Mouse (Mus musculus) layer of hippocampus, postnatal 14 days (tissue): ENCODE data around the gene Pard3. TPM values are rescaled to one million over a fixed set of nuclear protein-coding genes. Genes with fewer than 3 reads are reported as not detected.

ENCODE experiments used
- DNase-seq, 2 experiments: peaks; one replicate each; pipeline ENCODE4 v3.0.0; 2021 to 2022; ENCODE audit warnings: low spot score in 2 of 2, mixed read lengths in 1 of 2
- total RNA-seq, 2 experiments: library from RNA; stranded (reverse); gene quantifications; 2 replicates each; pipeline ENCODE4 v1.2.3; 2021

Gene Pard3
- total RNA-seq, 2 experiments from 2014 or later, result 26.0 to 28.4 TPM

DNA sequence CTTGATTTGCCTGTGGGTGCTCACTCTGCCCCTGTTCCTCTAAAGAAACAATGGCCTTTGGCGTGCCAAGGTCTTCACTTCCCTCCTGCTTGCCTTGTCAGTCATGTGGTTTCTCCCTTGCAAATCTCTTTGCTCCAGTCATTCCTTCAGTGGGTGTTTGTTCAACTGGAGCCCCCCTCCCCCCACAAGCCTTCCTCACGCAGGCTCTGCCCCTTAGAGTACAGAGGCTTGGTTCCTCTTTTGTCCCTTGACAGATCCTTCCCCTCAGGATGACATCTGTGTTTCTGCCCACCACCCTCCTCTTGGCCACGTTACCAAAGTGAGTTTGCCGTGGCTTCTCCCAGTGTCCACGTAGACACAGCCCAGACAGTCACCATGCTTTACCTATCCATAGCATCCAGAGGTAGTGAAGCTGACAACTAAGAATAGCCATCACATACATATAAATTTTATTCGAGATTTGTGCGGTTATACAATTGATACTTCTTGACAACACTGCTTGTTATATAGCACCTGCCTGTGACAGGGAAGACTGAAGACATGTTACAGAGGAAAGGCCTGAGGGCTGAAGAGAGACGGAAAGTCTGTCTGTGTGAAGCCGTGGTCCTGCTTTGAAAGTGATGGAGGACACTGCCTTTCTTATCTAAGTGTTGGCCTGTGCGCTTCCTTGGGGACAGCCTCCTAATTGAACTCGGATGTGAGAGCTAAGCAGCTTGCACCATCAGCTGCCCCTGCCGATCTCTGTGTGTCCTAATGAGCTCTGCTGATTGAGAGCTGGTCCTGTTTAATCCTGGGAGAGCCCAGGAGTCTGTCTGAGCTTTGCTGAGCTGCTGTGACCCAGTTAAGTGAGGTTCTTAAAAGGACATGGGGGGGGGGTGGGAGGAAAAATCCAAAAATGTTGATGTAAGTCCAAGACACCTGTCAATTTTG lies 266.8 kb downstream of the Pard3 start:
- no peak for DNase-seq

DNA sequence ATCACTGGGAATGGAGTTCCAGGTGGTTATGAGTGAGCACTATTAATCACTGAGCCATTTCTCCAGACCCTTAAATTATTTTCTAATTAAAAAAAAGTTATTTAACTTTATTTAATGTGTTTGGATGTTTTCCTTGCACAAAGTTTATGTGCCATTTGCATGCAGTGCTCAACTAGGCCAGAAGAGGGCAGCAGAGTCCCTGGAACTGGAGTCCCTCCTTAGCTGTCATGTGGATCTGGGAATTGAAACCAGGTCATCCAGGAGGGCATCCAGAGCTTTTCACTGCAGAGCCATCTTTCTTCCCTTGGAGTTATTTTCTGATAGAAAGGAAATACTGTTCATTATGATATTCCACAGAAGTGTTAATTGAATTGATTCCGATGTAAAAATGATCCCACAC lies 268.1 kb downstream of the Pard3 start:
- peak in 1 of 2 experiments; percentile 33 for DNase-seq

GRCm38 (mm10) chr8:127335216-127335615 lies 271.5 kb downstream of the Pard3 start:
- no peak for DNase-seq

GRCm38 (mm10) chr8:127338183-127338582 lies 274.5 kb downstream of the Pard3 start:
- no peak for DNase-seq

GRCm38 (mm10) chr8:127341046-127341445 lies 277.4 kb downstream of the Pard3 start:
- no peak for DNase-seq

DNA sequence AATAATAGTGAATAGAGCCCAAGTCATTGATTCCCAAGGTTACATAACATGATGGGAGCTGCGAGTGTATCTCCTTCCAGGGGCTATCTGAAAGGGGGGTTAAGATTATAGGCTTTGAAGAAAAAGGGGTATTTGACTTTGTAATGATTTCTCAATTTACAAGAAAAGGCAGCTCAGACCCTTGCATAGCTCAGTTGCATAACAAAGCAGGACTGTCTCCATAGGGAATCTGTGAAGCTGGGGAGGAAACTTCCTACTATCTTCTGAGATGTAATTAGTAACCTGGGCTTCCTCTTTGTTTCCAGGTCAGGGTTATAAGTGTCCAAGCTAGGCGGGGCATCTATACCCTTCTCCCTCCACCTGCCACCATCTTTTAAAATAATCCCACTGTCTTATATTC lies 279.4 kb downstream of the Pard3 start:
- no peak for DNase-seq

DNA sequence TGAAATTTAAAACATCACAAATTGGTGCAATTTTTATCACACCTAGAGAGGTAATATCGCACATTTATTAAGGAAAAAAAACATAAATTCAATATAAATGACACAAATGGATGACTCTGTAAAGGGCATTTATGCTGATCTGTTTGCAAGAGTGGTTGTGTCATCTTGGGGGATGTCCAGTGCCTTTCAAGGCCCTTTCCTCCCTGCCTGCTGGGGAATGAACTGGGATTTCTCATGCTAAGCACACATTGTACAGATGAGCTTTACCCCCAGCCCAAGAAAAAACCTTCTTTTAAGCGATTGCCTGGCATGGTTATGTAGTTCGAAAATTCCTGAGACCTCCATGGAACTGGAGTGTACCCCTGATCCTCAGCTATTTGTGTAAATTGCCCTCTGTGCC lies 280.7 kb downstream of the Pard3 start:
- DNase-seq, result no peak

- no peak for DNase-seq
These were observed 282.3 kb downstream of the Pard3 start for GRCm38 (mm10) chr8:127345912-127346423.

DNA sequence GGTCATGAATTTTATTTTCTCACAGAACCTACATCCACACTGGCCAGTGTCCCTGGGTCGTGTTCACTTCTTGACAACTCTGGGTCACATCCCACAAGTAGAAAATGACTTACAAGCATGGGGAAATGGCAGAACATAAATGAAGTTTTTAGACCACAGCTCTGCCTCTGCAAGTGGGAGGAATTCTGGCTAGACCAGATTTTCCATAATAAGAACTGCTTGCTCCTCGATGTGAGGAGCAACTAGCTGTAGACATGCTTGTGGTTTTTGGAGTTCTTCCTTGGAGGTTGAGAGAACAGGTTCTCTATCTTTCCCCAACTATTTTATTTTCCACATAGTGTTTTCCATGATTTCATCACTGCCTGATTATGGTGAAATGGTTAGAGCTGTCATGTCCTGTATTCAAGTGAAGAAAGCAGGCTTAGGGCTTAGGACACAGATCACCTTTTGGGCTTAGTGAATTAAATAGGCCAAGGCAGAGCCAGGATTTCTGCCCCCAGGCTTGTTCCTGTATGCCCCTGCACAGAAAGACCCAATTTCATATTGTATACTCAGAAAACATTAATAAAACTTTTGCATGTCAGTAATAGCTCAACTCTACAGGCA lies 284.3 kb downstream of the Pard3 start:
- DNase-seq, result no peak

DNA sequence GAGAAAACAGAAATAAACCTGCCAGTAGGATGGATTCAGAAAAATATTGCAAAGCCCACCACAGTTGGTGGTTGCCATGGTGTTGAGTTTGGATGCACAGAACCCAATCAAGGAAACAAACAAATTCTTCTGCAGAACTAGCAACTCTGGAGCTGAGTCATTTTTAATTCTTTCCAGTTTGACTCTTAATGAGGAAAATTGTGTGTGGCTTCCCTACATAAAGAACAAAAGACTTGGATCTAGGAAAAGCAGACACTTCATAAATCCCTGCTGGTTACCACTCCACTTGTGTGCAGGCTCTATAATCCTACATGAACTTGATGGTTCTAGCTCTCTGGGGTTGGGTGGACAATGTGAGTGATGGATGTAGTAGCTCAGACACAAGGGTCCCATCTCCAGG lies 298.1 kb downstream of the Pard3 start:
- peak in 1 of 2 experiments; percentile 23 for DNase-seq

DNA sequence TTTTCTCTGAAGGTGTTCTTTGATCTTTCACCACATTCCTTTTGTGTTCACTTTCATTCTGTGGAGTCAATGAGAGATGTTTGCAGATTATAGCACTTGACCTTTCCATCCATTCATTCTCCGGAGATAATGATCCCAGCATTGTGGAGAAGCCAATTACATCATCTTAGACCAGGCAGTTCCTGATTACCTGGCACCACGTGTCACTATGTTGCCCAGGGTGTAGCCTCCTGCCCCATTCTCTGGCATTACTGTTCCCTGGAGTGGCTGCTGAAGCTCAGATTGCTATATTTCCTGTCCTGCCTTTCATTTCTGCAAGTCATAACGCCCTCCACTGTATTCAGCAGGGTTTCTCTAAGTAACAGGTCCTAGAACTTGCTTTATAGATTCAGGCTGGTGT lies 304.7 kb downstream of the Pard3 start:
- no peak for DNase-seq

DNA sequence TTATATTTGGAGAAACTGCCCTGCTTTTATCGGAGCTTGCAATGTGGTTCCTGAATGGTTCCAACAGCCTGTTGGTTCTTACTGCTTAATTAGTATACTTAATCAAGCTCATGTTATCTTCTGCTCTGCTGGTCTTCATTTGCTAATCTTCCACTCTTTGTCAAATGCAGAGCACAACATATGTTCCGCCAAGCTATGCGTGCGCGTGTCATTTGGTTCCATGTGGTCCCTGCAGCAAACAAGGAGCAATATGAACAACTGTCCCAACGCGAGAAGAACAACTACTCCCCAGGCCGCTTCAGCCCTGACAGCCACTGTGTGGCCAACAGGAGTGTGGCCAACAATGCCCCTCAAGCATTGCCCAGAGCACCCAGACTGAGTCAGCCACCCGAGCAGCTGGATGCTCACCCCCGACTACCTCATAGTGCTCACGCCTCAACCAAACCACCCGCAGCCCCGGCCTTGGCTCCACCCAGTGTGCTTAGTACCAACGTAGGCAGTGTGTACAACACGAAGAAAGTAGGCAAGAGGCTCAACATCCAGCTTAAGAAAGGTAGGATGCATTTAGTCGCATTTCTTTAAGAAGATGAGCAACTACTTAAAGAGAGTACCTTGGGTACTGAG lies 307.7 kb downstream of the Pard3 start:
- DNase-seq, result no peak

GRCm38 (mm10) chr8:127377775-127378174 lies 314.1 kb downstream of the Pard3 start:
- DNase-seq, result no peak

- peak; percentile 63 to 86 for DNase-seq
These were observed 315.5 kb downstream of the Pard3 start for GRCm38 (mm10) chr8:127378994-127379858.

- DNase-seq, result no peak
These were observed 317.6 kb downstream of the Pard3 start for GRCm38 (mm10) chr8:127381259-127381658.

DNA sequence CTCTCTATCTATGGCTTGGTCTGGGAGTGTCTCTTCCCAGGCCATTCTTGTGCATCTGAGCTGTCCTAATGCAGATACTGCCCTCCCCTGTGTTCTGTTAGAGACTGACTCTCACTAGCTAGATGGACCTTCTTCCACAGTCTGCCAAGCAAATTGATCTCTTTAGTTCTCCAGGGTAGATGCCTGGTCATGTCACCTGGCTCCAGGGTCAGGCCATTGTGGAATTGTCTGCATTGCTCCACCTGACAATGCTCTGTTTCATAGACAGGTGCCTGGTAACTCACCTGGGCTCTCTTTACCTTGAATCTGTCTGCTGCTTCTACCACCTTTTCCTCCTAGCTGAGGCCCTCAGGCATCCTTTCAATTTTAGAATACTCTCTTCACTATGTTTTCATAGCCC lies 329.0 kb downstream of the Pard3 start:
- no peak for DNase-seq

GRCm38 (mm10) chr8:127395488-127395887 lies 331.8 kb downstream of the Pard3 start:
- no peak for DNase-seq

DNA sequence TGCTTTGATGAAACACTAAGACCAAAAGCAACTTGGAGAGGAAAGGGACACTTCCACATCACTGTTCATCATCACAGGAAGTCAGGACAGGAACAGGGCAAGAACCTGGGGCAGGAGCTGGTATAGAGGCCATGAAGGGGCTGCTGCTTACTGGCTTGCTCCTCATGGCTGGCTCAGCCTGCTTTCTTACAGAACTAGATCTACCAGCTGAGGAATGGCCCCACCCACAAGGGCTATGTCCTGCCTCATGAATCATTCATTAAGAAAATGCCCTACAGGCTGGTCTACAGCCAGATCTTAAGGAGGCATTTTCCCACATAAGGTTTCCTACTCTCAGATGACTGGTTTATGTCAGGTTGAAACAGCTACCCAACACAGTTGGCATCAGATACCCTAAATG lies 342.1 kb downstream of the Pard3 start:
- DNase-seq, result no peak

- DNase-seq, result no peak
These were observed 346.9 kb downstream of the Pard3 start for GRCm38 (mm10) chr8:127410606-127411005.

- DNase-seq, result no peak
These were observed 347.6 kb downstream of the Pard3 start for GRCm38 (mm10) chr8:127411190-127411848.
